Mouse (Mus musculus) heart, postnatal 10 days (tissue): ENCODE measurements around the gene Evi5l. TPM values are rescaled to one million over a fixed set of nuclear protein-coding genes. Genes with fewer than 3 reads are reported as not detected.
A peak's percentile ranks its signal among the peaks of the same experiment; 100 is the strongest.
"Not testable (repeated sequence)": the region's sequence is repeated elsewhere in the genome, so short reads cannot be mapped to it uniquely, and the experiment has no call there.

Source experiments
- DNase-seq, 2 experiments: peaks; one replicate each; pipeline ENCODE4 v3.0.0; 2021
- intact Hi-C: fragments of 180-260 bp; cut with DNase I; formaldehyde crosslinking; loops from one replicate; pipeline ENCODE4 v1.15.1; 2025
- total RNA-seq, 2 experiments: library from RNA; stranded (reverse); gene quantifications; 2 replicates each; pipeline ENCODE4 v1.2.3; 2021

The Evi5l gene
- total RNA-seq, 2 experiments from 2014 or later = 23.6 to 24.2 TPM

DNA sequence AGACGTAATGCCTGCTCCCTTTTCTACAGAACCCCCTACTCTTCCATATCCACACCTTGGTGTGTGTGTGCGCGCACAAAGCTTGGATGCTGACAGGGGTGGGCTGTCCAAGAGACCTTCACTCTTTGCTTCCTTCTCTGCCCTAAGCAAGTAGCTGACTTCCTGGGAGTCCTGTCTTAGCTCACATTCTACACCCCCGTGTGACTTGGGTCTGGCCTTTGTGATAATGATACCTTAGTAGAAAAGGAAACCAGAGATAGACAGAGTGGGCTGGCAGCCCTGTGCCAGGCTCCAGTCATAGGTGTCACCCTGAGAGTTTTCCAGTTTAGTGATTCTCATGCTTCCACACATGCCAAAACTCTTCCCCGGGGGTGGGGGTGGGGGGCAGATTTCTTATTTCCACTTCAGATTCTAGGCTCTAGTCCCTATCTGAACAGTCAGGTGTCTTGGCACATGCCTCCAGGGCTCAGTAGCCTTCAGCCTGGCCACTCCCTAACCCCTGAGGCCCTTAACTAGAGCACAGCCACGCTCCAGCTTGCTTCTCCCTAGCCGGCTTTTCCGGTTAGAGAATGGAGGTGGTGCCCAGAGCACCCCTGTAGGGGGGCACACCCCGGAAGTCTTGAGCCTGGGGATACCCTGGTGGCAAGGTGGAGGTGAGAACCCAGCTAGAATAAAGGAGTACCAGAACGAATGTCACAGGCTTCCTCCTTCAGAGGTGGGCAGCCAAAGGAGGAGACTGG lies 64.4 kb downstream of the Evi5l start:
- DNase-seq = peak in 1 of 2 experiments; percentile 10
- intact Hi-C loops = no loop called here

DNA sequence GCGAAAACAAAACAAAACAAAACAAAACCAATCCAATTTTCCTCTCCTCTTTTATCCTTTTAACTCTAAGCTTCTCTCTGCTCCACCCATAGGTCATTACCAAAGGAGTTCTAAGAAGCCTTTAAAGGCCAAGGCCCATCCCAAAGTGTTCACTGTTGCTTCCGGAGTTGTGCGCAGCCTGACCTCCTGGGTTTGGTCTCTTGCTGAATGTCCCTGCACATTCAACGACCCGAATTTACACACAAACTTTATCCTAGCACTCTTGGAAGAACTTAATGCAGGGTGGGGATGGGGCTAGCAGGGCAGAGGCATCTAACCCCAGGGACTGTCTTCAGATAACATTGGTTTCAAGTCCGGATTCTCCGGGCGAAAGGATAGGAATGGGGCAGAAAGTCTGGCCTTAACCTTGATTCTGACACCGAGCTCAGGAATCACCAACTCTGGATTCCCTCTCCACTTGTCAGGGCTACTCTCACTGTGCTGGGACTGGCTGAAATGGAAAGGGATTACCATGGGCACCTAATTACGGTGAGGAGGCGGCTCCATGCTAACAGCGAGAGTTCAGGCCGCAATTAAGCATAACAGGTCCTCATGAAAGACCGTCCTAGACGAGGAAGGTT lies 71.6 kb downstream of the Evi5l start:
- no peak for DNase-seq

GRCm38 (mm10) chr8:4238434-4239192 lies 72.2 kb downstream of the Evi5l start, which contains the start of the genes Map2k7 and Gm49320:
Gene Map2k7 (plus strand): TSS chr8:4238740.
Gene Gm49320 (plus strand): TSS chr8:4238865.
- peak; percentile 100 for DNase-seq
- intact Hi-C loops = loop anchor here (2.0 kb wide), 1 partner anchor 14 kb away; the partner anchor contains the start of gene Snapc2

More for the DNA sequence above, 71.6 kb downstream of the Evi5l start:
- intact Hi-C loops = loop anchor here (2.0 kb wide), 1 partner anchor 15 kb away; the partner anchor contains the start of gene Snapc2

- DNase-seq = no peak
- intact Hi-C loops = loop anchor here (2.0 kb wide), 1 partner anchor 13 kb away; the partner anchor contains the start of gene Snapc2
Measured at GRCm38 (mm10) chr8:4239193-4239890, 73.0 kb downstream of the Evi5l start.

DNA sequence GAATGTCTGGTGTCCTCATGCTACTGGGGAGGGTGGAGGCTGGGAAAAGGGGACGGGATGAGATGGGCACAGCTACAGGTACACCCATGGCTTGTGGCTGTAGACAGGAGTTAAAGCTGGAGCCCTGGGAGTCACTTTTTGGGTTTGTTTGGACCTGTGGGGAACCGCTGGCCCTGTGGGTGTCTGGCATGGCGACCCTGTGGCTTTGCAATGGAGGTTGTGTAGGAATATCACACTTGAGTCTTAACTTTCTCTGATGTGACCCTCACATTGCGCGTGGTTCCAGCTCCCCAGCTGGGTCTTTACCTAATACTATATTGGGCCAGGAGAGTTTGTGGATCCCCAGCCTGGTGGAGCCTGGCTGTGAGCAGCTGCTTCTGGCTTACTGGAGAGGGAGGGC lies 78.7 kb downstream of the Evi5l start:
- no peak for DNase-seq
- intact Hi-C loops = no loop called here

DNA sequence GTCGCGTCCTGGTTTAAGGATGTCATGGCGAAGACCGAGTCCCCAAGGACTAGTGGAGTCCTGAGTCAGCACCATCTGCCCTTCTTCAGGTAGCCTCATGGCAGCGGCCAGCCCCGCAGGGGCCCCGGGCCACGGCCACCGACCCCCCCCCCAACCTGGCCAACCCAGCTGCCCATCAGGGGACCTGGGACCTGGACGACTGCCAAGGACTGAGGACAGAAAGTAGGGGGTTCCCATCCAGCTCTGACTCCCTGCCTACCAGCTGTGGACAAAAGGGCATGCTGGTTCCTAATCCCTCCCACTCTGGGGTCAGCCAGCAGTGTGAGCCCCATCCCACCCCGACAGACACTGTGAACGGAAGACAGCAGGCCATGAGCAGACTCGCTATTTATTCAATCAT lies 79.4 kb downstream of the Evi5l start:
- intact Hi-C loops = no loop called here
- no peak for DNase-seq

DNA sequence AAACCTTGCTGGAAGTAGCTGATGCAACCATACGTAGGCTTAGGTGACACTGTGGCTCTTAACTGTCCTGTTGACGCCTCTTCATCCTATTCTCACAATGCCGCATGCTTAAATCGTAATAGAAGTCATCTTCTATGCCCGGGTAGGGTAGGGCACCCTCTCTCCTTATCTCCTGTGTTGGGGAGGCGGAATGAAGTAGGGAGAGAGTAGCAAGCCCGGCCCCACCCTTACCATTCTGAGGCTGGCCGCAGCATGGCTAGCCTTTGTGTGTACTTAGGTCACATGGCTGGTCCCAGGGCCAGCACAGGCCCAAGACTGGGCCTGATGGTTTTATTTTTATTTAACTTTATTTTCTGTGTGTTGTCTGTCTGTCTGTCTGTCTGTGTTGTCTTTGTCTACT lies 80.9 kb downstream of the Evi5l start:
- intact Hi-C loops = no loop called here
- no peak for DNase-seq

DNA sequence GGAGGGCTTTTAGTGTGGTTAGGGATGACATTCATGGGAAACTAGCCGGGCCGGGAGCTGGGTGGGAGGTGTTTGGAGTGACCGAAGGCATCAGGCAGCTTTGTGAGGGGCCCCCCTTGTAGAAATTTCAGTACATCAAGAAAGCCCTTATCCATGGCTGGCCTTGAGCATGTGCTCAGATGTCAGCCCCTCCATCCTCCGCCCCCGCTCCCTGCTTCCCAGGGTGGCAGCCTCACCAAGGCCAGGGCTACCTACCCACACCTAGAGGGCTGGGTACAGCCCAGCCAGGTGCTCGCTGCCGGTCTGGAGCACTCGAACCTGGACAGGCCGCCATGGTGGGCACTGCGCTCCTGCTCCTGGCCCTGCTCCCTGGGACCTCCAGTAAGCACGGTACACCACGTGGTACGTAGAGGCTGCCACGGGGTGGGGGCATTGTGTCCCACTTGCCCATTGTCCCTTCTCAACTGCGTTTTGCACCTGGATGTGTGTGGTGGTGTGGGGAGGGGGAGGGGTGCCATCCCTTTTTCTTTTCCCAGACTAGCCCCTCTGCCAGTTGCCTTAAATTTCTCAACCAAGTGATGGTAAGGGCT lies 81.7 kb downstream of the Evi5l start, which contains the start of gene Tgfbr3l:
TSS of gene Tgfbr3l (plus strand) at position 264 of the 590 bp plus-strand sequence.
- DNase-seq = no peak
- intact Hi-C loops = no loop called here

- peak; percentile 63 for DNase-seq
- intact Hi-C loops = no loop called here
Measured at GRCm38 (mm10) chr8:4249213-4249612, 82.8 kb downstream of the Evi5l start.

DNA sequence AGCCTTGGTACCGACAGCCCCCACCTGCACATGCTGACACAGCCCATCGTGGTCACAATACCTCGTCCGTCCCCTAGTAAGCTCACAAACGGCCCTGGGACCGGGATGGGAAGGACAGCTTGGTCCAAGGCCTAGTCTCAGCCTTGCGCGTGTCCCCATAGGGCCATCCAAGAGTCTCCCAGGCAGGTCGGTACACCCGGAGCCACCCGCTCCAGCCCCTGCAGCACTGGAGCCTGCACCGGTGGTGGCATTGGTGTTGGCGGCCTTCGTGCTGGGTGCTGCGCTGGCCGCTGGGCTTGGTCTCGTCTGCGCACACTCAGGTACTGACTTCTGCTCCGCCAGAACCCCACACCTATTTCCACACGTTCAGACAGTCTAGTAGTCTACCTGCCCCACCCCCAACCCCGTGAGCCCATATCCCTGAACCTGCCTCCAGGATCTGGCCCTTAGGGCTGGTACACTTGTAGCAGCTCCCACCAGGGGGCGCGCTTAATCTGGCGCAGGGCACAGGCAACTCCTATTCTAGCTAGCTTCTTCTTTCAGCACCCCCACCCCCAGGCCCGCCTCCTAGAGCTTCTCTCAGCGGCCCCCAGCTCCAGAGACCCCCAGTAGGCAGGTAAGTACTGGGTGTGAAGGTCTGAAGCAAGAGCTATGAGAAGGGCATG lies 84.1 kb downstream of the Evi5l start:
- intact Hi-C loops = loop anchor here (5.0 to 10.0 kb wide), 4 partner anchors 122 to 626 kb away; partner anchors contain the start of genes Pcp2, Pet100 and Xab2

DNA sequence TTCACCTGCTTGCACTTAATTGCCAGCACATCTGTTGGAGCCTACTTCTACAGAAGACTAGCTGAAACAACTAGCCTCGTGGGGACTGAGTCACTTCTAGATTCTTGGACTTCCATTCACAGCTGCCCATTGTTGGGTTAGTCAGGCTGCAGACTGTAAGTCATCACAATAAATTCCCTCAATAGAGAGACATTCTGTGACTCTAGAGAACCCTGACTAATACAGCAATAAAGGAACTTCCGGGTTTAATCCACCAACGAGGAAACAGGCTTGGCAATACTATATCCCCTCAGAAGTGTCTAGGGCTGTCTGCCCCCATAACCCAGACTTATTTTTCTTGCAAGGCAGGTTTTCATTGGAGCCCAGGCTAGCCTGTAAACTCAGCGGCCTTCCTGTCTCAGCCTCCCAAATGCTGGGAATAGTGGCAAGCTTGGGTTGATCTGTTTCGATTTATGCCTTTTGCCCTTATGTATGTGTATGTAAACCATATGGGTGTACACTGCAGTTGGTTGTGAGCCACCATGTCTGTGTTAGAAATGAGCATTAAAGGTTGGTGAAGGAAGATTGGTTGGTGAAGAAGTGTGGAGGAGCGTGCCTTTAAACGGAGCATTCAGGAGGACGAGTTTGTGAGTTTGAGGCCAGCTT lies 85.9 kb downstream of the Evi5l start:
- DNase-seq = no peak
- intact Hi-C loops = loop anchor here (2.0 to 10.0 kb wide), 6 partner anchors 13 to 627 kb away; partner anchors contain the start of genes Gm49320, Map2k7, Pcp2 and Pet100

More for the DNA sequence above, 84.1 kb downstream of the Evi5l start:
- DNase-seq = peak; percentile 84 to 92

DNA sequence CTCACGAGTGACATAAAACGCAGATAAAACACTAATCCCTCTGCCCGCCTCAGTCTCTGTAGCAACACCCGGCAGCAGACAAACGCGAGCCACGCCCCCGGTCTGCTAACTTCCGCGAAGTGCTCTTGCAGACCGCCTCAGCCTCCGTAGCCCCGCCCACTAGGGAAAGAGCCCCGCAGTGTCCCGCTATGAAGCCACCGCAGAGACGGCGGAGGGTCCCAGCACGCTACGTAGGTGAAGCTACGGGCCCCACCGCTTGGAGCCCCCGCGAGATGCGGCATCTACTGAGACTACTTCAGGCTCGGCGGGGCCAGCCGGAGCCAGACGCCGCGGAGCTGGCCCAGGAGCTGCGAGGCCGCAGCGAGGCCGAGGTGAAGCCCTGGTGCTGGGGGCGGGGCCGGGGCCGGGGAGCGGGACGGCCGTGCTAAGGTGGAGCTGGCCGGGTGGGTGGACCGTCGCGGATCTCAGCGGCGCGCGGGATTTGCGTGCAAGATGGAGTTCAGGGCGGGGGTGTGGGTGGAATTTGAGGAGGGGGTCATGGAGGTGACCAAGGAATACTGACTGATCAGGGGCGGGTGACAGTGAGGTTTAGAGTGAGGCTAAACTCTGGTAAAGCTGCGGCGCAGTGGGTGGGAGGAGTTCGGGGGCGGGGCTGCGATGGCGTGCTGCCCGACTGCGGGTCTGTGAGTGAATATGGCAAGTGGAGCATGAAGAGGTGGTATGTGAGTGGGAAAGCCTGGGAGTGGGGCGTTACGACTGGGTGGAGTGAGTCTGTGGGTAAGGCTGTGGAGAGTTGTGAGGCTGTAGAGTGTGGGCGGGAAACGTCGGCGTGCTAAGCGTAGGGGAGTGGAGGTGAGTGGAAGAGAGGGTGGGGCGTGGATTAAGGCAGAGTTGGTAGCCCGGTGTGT lies 86.8 kb downstream of the Evi5l start, which contains the start of gene Snapc2:
TSS of gene Snapc2 (plus strand) at position 147 of the 908 bp plus-strand sequence.
- peak; percentile 97 to 98 for DNase-seq
- intact Hi-C loops = loop anchor here (2.0 to 10.0 kb wide), 6 partner anchors 14 to 628 kb away; partner anchors contain the start of genes Gm49320, Map2k7, Pcp2 and Pet100

DNA sequence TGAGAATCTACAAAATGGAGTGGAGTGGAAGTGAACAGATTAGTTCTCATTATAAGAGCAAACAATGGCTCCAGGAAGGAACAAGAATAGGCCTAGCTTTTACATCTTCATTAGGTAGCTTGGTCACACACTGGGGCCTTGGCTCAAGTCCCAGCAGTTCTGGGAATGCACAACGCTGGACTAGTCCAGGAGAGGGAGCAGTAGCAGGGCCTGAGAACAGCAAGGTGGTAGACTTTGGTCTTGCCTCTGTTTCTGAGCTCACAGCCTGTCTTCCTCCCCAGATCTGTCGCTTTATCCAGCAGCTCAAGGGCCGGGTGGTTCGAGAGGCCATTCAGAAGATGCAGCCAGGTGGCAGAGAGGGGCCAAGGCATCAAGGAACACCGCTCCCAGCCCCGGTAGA lies 87.6 kb downstream of the Evi5l start:
- DNase-seq = peak; percentile 71 to 77

GRCm38 (mm10) chr8:4255471-4255870 lies 89.1 kb downstream of the Evi5l start:
- intact Hi-C loops = loop anchor here (10.0 kb wide), 1 partner anchor 631 kb away; the partner anchor contains the start of genes Pcp2, Pet100 and Xab2
- DNase-seq = not testable (repeated sequence)

More for the DNA sequence above, 87.6 kb downstream of the Evi5l start:
- intact Hi-C loops = loop anchor here (5.0 to 10.0 kb wide), 4 partner anchors 118 to 629 kb away; partner anchors contain the start of genes Pcp2, Pet100 and Xab2

DNA sequence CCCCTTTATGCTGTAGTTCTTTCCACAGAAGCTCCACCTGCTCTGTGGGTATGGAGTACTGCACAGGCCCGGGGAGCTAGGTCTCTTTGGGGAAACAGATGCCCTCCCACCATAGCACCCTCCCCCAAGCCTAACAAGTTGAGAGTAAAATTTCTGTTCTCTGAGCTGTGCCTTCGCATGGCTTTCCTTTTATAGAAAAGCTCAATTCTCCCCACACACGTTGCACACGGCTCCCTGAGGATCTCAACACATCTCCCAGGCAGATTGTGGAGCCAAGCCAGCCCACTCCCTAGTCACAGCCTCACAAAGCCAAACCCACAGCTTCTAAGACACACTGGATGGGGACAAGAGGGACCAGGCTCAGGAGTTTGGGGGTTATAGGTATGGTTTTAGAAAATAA lies 90.5 kb downstream of the Evi5l start:
- intact Hi-C loops = loop anchor here (10.0 kb wide), 1 partner anchor 632 kb away; the partner anchor contains the start of genes Pcp2, Pet100 and Xab2
- DNase-seq = no peak

- no peak for DNase-seq
- intact Hi-C loops = loop anchor here (10.0 kb wide), 1 partner anchor 633 kb away; the partner anchor contains the start of genes Pcp2, Pet100 and Xab2
Measured at GRCm38 (mm10) chr8:4257350-4257749, 91.0 kb downstream of the Evi5l start.

- intact Hi-C loops = loop anchor here (2.0 to 10.0 kb wide), 2 partner anchors 117 to 633 kb away; partner anchors contain the start of genes Pcp2, Pet100 and Xab2
Measured at GRCm38 (mm10) chr8:4258233-4258632, 91.9 kb downstream of the Evi5l start.

More at GRCm38 (mm10) chr8:4258233-4258632, 91.9 kb downstream of the Evi5l start:
- peak; percentile 71 to 86 for DNase-seq
